Mouse (Mus musculus): ENCODE results near the gene Flt3. TPM values are rescaled to one million over a fixed set of nuclear protein-coding genes. Genes with fewer than 3 reads are reported as not detected.

Gene Flt3
- polyA plus RNA-seq, 1 experiment from 2014 or later: 0.35 TPM

- Histone ChIP-seq H3K4me3 (replicated peaks) (no peak overlapping the region), H3K4me2 (0 out of 2 replicates have a peak overlapping the region, but pooled peaks have one; percentile 26), H3K27me3 (replicated peaks) (peaks cover 38% of the 10 kb centered on the region), H3K27ac (peak overlapping the region; percentile 59; the same call in 1 of the 2 replicates), H3K9me3 (no peaks in the 10 kb centered on the region), H3K9ac (no peak overlapping the region), H3K4me1 (0 out of 2 replicates have a peak, but pooled peaks cover 10% of the 10 kb centered on the region), H3K36me3 (no peaks in the 10 kb centered on the region)
- ATAC-seq (ENCODE audit: insufficient read depth, low FRiP score, low read depth): peak; percentile 85
- 14% methylated on average over 18 of the region's 18 CpGs for WGBS
Measured at GRCm38 (mm10) chr5:147293127-147293910, 107.0 kb downstream of the Flt3 start.

GRCm38 (mm10) chr5:147292506-147293120 lies 107.7 kb downstream of the Flt3 start:
- H3K36me3 ChIP-seq: no peaks in the 10 kb centered on the region
- H3K9ac ChIP-seq: no peak overlapping the region
- peak overlapping the region; percentile 59; the same call in 1 of the 2 replicates for H3K27ac ChIP-seq
- ATAC-seq (ENCODE audit: insufficient read depth, low FRiP score, low read depth): no peak
- no peak overlapping the region for H3K4me3 ChIP-seq (replicated peaks)
- 25% methylated on average over 13 of the region's 13 CpGs for WGBS
- no peaks in the 10 kb centered on the region for H3K9me3 ChIP-seq
- H3K4me2 ChIP-seq: peak overlapping the region; percentile 26
- H3K27me3 ChIP-seq (replicated peaks): peaks cover 32% of the 10 kb centered on the region
- 0 out of 2 replicates have a peak, but pooled peaks cover 10% of the 10 kb centered on the region for H3K4me1 ChIP-seq

GRCm38 (mm10) chr5:147291764-147292505 lies 108.4 kb downstream of the Flt3 start:
- Histone ChIP-seq H3K4me1 (0 out of 2 replicates have a peak, but pooled peaks cover 10% of the 10 kb centered on the region), H3K36me3 (no peaks in the 10 kb centered on the region), H3K4me3 (replicated peaks) (no peak overlapping the region), H3K27ac (peak overlapping the region; percentile 59; the same call in 1 of the 2 replicates), H3K9me3 (no peaks in the 10 kb centered on the region), H3K4me2 (peak overlapping the region; percentile 26), H3K9ac (no peak overlapping the region), H3K27me3 (replicated peaks) (peaks cover 29% of the 10 kb centered on the region)
- WGBS: 20% methylated on average over 16 of the region's 16 CpGs
- no peak for ATAC-seq (ENCODE audit: insufficient read depth, low FRiP score, low read depth)

DNA sequence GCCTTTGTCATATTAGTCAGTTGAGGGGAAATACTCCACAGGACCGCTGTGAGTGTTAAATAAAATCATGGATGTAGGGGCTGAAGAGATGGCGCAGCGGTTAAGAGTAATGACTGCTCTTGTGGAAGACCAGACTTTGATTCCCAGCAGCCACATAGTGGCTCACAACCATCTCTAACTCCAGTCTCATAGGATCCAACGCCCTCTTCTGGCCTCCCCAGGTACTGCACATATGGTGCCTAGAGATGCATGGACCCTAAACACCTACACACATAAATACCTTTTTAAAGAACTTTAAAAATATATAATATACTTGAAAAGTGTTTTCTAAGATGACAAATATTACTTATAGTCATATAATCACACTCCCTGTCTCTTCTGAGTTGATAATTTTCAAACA lies 115.9 kb downstream of the Flt3 start:
- no peak overlapping the region for H3K27ac ChIP-seq
- no peaks in the 10 kb centered on the region for H3K4me1 ChIP-seq
- H3K9me3 ChIP-seq: no peaks in the 10 kb centered on the region
- H3K36me3 ChIP-seq: no peaks in the 10 kb centered on the region
- 69% methylated on average over 4 of the region's 4 CpGs for WGBS
- H3K4me2 ChIP-seq: no peak overlapping the region
- peaks cover 20% of the 10 kb centered on the region for H3K27me3 ChIP-seq (replicated peaks)
- no peak overlapping the region for H3K4me3 ChIP-seq (replicated peaks)
- no peak for ATAC-seq (ENCODE audit: insufficient read depth, low FRiP score, low read depth)
- no peak overlapping the region for H3K9ac ChIP-seq

Small RNA genes within 50 kb of the gene (microRNA-seq; reads per million reads assigned to microRNA genes)
- not detected for gene Mir7k

Other genes starting within 250 kb of the Flt3 start
- gene Gsx1, start 211.8 kb downstream of the Flt3 start, polyA plus RNA-seq (2015; fragmentation: Nextera tagmentation; extraction: Ambion mirVana): not detected in 2 replicates
- gene Pdx1, start 130.5 kb downstream of the Flt3 start, polyA plus RNA-seq (2015; fragmentation: Nextera tagmentation; extraction: Ambion mirVana): 10.0 and 14.0 TPM in 2 replicates
- gene Cdx2, start 93.2 kb downstream of the Flt3 start, polyA plus RNA-seq (2015; fragmentation: Nextera tagmentation; extraction: Ambion mirVana): 8.1 and 9.8 TPM in 2 replicates
- gene Urad, start 78.0 kb downstream of the Flt3 start, polyA plus RNA-seq (2015; fragmentation: Nextera tagmentation; extraction: Ambion mirVana): 0.41 and 0.71 TPM in 2 replicates
- 70.2 and 86.6 TPM in 2 replicates for gene Pan3, start 29.7 kb upstream of the Flt3 start, polyA plus RNA-seq (2015; fragmentation: Nextera tagmentation; extraction: Ambion mirVana)